Mouse (Mus musculus) liver, embryonic 14.5 days (tissue): ENCODE measurements around the gene Gpr87.

ENCODE experiments used
- CTCF ChIP-seq: IDR thresholded peaks from 2 replicates; pipeline ENCODE4 v1.5.1; 2016; ENCODE audit warnings: antibody characterized with exemption, low read depth, control low read depth
- EP300 ChIP-seq: IDR thresholded peaks from 2 replicates; pipeline ENCODE4 v1.6.1; 2016; ENCODE audit warnings: antibody characterized with exemption, low read depth

- TF ChIP-seq CTCF (no peak), EP300 (no peak)
These were observed 12.8 kb downstream of the Gpr87 start for GRCm38 (mm10) chr3:59182129-59182528.
